Mouse (Mus musculus) embryo, embryonic 10 days (tissue): ENCODE results near the gene Rragd.
"Not testable (repeated sequence)": the region's sequence is repeated elsewhere in the genome, so short reads cannot be mapped to it uniquely, and the experiment has no call there.

Experiments
- DNase-seq: peaks from one replicate; pipeline ENCODE4 v3.0.0-alpha.2; 2015; ENCODE audit warnings: low spot score

Gene Rragd

GRCm38 (mm10) chr4:32985684-32986083 is 2.8 kb downstream of the Rragd start:
- peak; percentile 81 for DNase-seq

DNA sequence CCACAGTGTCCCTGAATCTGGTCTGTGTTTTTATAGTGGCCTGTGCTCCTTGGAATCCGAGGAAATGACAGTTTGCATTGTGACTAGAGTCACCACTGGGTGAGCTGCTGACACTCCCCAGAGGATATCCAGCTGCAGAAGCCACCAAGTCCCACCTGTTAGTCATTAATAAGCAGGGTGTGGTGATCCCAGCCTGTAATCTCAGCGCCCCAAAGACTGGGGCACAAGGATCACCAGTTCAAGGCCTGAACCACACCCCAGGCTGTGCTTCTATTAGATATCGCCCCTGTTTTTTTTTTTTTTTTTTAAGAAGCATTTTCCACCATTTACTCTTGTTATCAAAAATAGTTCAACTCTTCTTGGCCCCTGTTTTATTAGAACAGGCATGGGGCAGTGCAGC is 4.2 kb downstream of the Rragd start:
- peak; percentile 8 for DNase-seq

- no peak for DNase-seq
These were observed 6.5 kb downstream of the Rragd start for GRCm38 (mm10) chr4:32989346-32989745.

GRCm38 (mm10) chr4:32994168-32994567 is 11.3 kb downstream of the Rragd start:
- no peak for DNase-seq

- no peak for DNase-seq
These were observed 13.2 kb downstream of the Rragd start for GRCm38 (mm10) chr4:32996083-32996482.

DNA sequence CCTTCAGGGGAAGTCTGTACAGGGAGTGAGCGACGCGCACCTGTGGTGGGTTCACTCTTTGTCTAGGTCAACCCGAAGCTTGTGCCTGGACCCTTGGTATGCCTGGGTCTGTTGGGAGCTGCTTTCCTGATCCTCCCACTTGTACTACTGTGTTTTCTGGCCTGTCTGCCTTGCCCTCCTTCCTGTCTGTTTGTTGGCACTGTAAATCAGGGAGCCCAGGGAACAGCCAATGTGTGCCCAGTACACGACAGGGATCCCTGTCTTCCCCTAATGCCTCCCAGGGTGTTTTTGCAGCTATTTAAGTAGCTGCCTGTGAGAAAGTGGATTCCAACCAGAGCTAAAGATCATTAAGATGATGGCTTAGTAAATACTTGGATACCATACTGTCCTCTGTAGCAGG is 14.7 kb downstream of the Rragd start:
- no peak for DNase-seq

- DNase-seq: no peak
These were observed 16.2 kb downstream of the Rragd start for GRCm38 (mm10) chr4:32998996-32999395.

DNA sequence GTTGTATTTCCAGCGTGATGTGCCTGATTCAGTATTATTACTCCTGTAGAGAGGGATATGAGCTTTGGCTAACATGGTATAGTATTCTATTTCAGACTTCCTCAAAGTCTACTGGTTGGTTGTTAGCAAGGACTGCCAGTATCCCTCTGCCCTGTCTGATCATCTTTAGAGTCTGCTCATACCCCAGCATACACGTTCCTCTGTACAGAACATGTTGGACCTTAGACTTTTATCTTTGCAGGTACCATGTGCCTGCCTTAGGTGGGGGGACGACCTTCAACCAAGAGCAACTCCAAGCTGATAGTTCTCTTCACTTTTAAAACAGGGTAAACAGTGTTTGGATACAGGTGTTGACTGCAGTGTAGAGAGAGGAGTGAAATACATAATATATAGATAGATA is 19.2 kb downstream of the Rragd start:
- DNase-seq: no peak

- not testable (repeated sequence) for DNase-seq
These were observed 23.0 kb downstream of the Rragd start for GRCm38 (mm10) chr4:33005595-33006470.

- DNase-seq: no peak
These were observed 24.0 kb downstream of the Rragd start for GRCm38 (mm10) chr4:33006844-33007243.

GRCm38 (mm10) chr4:33007443-33008217 is 24.8 kb downstream of the Rragd start:
- no peak for DNase-seq

DNA sequence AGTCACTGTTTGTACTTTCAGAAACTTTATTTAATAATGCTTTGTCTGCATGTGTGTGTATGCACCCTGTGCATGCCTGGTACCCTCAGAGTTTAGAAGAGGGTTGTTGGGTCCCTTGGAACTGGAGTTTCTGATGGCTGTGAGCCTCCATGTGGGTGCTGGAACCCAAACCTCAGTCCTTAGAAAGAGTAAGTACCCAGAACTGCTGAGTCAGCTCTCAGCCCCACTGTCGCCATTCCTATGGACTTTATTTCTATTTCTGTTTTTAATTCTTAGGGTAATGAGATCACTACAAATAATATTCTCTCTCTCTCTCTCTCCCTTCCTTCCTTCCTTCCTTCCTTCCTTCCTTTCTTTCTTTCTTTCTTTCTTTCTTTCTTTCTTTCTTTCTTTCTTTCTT is 27.2 kb downstream of the Rragd start:
- no peak for DNase-seq

DNA sequence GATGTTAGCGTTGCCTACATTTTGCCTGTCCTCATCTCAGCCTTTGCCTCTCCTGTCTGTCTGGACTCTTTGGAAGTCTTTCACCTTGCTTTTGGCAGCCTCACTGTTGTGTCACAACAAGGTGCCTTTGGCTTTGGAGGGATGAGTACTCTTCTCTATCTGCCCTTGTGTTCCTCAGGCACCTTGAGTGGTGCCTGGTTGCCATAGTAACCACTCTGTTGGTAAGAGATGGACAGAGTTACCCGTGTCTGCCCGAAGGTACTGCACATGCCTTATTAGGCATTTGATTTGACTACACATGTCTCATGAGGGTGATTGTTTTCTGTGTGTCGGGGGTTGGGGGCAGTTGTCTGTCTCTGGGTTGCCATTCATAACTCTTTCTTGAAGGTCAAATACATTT is 29.6 kb downstream of the Rragd start:
- DNase-seq: no peak

- DNase-seq: peak; percentile 93
These were observed 35.6 kb downstream of the Rragd start for GRCm38 (mm10) chr4:33018361-33018999.

- no peak for DNase-seq
These were observed 41.6 kb downstream of the Rragd start for GRCm38 (mm10) chr4:33024420-33024819.

DNA sequence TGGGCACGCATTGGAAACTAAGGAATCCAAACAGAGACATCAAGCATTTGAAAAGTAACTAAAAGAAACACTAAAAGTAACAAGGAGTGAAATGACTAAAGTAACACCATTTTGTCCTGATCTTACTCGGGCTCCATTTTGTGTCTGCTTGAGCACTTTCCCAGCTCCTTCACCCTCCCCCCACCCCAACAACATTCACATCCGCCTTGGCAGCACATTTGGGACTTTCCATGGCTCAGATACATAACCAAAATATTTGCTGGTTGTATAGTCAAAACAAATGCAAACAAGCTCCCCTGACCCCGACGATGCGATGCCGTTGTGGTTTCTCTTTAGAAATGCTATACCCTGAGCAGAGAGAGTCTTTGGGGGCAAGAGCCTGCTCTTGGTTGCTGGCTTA is 46.3 kb downstream of the Rragd start:
- DNase-seq: no peak

- peak; percentile 54 for DNase-seq
These were observed 47.7 kb downstream of the Rragd start for GRCm38 (mm10) chr4:33030264-33031194.

- DNase-seq: peak; percentile 90
These were observed 48.5 kb downstream of the Rragd start, which contains the start of gene Ube2j1 for GRCm38 (mm10) chr4:33031195-33031960. TSS of gene Ube2j1 (plus strand) at chr4:33031416.

DNA sequence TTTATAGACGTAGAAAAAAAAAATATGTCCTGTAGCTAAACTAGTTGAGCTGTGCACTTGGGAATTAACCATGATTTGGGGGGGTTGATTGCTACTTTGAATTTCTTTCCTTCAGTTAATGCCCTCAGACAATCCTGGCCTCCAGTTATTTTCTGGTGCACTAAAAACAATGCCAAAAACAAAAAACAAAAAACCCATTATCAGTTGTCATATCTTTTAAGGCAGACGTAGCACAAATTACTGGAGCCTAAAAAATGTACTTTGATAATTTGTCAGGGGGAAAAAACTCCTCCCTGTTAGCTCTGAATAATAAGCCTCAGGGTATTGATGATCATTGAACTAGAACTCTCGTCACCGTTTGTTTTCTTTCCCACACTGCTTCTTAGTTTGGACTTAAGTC is 49.2 kb downstream of the Rragd start:
- DNase-seq: no peak

- DNase-seq: no peak
These were observed 50.7 kb downstream of the Rragd start for GRCm38 (mm10) chr4:33033515-33033914.

DNA sequence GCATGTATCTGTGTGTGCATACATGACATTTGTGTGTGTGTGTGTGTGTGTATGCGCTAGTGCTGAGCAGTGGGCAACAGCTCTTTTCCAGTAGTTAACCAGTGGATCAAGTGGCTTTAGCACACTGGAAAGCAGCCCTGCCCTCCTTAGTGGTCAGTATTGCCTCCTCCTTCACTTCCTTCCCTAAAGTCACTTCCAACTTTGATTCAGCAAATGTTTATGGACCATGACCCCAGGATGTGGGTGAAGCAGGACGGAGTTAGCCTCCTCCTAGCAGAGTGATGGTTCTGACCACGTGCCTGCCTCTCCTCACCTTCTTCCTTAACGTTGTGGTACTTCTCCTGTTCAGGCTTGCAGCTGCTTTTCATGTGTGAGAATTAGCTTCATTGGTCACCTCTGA is 57.0 kb downstream of the Rragd start:
- DNase-seq: no peak
